In the genomic region with DNA sequence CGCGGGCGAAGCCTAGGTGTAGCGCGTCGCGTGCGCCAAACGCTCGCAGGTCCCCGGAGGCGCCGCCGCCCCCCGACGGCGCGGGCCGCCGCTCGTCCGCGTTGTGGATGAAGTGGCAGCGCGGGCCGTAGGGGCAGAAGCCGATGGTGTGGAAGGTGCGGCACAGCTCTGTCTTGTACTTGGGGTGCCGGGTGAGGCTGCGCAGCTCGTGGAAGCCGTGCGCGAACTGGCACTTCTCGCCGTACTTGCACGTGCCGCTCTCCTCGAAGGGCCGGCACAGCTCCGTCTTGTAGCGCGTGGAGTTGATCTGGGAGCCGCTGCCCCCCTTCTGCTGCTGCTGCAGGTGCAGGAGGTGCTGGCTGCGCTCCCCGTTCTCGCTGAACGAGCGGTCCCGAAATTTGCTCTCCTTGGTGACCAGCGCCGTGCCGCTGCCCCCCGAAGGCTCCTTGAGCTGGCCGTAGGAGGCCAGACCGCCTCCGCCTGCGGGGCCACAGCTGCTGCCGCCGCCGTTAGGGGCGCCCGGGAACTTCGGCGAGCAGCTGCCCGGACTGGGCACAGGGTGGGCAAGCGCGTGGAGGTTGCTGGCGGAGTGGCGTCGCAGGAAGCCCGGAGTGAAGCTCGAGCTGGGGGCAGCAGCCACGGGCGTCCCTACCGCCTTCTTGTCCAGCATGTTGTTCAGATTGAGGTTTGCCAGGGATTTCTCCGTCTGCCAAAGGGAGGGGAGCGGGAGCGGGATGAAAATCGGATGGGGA, we compare ENCODE assay signal across 8 mouse cellular contexts. TPM values are rescaled to one million over a fixed set of nuclear protein-coding genes. Genes with fewer than 3 reads are reported as not detected.
DNase-seq lines count a peak whose midpoint lies in the region; ATAC-seq and TF ChIP-seq lines count a peak whose summit lies in the region.

No protein-coding gene starts in this region.

- TF ChIP-seq EP300 in lung, postnatal 0 days (IDR thresholded peaks at IDR 0.05), result no peak

- under 1% methylated on average over 79 of the region's 80 CpGs for WGBS in kidney, embryonic 14.5 days
- WGBS in lung, postnatal 0 days, result under 1% methylated on average over 59 of the region's 80 CpGs
- WGBS in small intestine, adult 2 months, result under 1% methylated on average over 80 of the region's 80 CpGs

- no peak for TF ChIP-seq CTCF in cortical plate, adult 2 months (IDR thresholded peaks at IDR 0.05; ENCODE audit: extremely low read depth, insufficient read depth, low read length)
- TF ChIP-seq CTCF in lung, postnatal 0 days (IDR thresholded peaks at IDR 0.05), result peak; percentile 53
- TF ChIP-seq CTCF in small intestine, adult 2 months (IDR thresholded peaks at IDR 0.05; ENCODE audit: extremely low read depth, insufficient read length, insufficient replicate concordance, low read depth, low read length), result no peak

- peaks cover 26% of the 10 kb centered on the region for H3K36me3 ChIP-seq in kidney, embryonic 14.5 days (ENCODE audit: control insufficient read depth, insufficient read depth, low read length)
- no peaks in the 10 kb centered on the region for H3K36me3 ChIP-seq in lung, postnatal 0 days (ENCODE audit: insufficient read depth, low read length)
- H3K36me3 ChIP-seq in small intestine, adult 2 months (ENCODE audit: control insufficient read depth, insufficient read depth, low read length), result peaks cover 22% of the 10 kb centered on the region

- peak overlapping the region; percentile 77 for H3K4me3 ChIP-seq in cortical plate, adult 2 months (ENCODE audit: insufficient read depth, low read length)
- peak overlapping the region; percentile 72 for H3K4me3 ChIP-seq in kidney, embryonic 14.5 days (ENCODE audit: low read length)
- peak overlapping the region; percentile 82 for H3K4me3 ChIP-seq in lung, postnatal 0 days (ENCODE audit: low read depth, low read length)
- peak overlapping the region; percentile 94 for H3K4me3 ChIP-seq in small intestine, adult 2 months (ENCODE audit: low read depth, low read length)

- peak overlapping the region; percentile 85 for H3K4me2 ChIP-seq in kidney, embryonic 14.5 days (replicated peaks; ENCODE audit: low read depth, low read length)
- H3K4me2 ChIP-seq in lung, postnatal 0 days (replicated peaks; ENCODE audit: low read depth, low read length), result peak overlapping the region; percentile 88

- DNase-seq in layer of hippocampus, adult 9-11 months, result peak; percentile 33
- DNase-seq in layer of hippocampus, postnatal 25 days (ENCODE audit: extremely low spot score in 1 of 2, low spot score in 1 of 2), result no peak
- peak; percentile 52 for DNase-seq in heart, adult 8-10 months (ENCODE audit: low spot score)
- DNase-seq in lung, postnatal 0 days (ENCODE audit: low spot score), result peak; percentile 65

- ATAC-seq in kidney, embryonic 14.5 days (ENCODE audit: low FRiP score, low TSS enrichment), result no peak
- ATAC-seq in lung, postnatal 0 days, result no peak
- ATAC-seq in granulocyte monocyte progenitor cell, adult 5-6 weeks (replicated peaks; ENCODE audit: poor library complexity, severe bottlenecking), result no peak

- no peaks in the 10 kb centered on the region for H3K9me3 ChIP-seq in kidney, embryonic 14.5 days (ENCODE audit: control insufficient read depth, low read length)
- no peaks in the 10 kb centered on the region for H3K9me3 ChIP-seq in lung, postnatal 0 days (ENCODE audit: low read length)

- H3K27ac ChIP-seq in cortical plate, adult 2 months (ENCODE audit: insufficient read depth, low read length), result peak overlapping the region; percentile 94
- H3K27ac ChIP-seq in kidney, embryonic 14.5 days (ENCODE audit: low read depth, low read length), result peak overlapping the region; percentile 98
- peak overlapping the region; percentile 92 for H3K27ac ChIP-seq in lung, postnatal 0 days (ENCODE audit: low read length)
- peak overlapping the region; percentile 91 for H3K27ac ChIP-seq in small intestine, adult 2 months (ENCODE audit: insufficient read depth, low read depth, low read length)

- H3K4me1 ChIP-seq in cortical plate, adult 2 months (ENCODE audit: control insufficient read depth, insufficient read depth, low read length), result no peaks in the 10 kb centered on the region
- peaks cover 37% of the 10 kb centered on the region for H3K4me1 ChIP-seq in kidney, embryonic 14.5 days (ENCODE audit: control insufficient read depth, insufficient read depth, low read length)
- H3K4me1 ChIP-seq in lung, postnatal 0 days (ENCODE audit: insufficient read depth, low read depth, low read length), result peaks cover 17% of the 10 kb centered on the region
- H3K4me1 ChIP-seq in small intestine, adult 2 months (ENCODE audit: control insufficient read depth, insufficient read depth, insufficient read length, low read length), result peaks cover 24% of the 10 kb centered on the region

- no peak for TF ChIP-seq POLR2A in cortical plate, adult 2 months (IDR thresholded peaks at IDR 0.05; ENCODE audit: extremely low read depth, insufficient read depth, low read length)
- 0 out of 2 replicates have a peak, but pooled peaks have one; percentile 7 for TF ChIP-seq POLR2A in small intestine, adult 2 months (IDR thresholded peaks at IDR 0.05; ENCODE audit: low read depth, low read length)

- H3K27me3 ChIP-seq in kidney, embryonic 14.5 days (ENCODE audit: control insufficient read depth, insufficient read depth, low read length), result no peaks in the 10 kb centered on the region
- no peaks in the 10 kb centered on the region for H3K27me3 ChIP-seq in lung, postnatal 0 days (replicated peaks; ENCODE audit: insufficient read depth, low read length)
- no peaks in the 10 kb centered on the region for H3K27me3 ChIP-seq in small intestine, adult 2 months (ENCODE audit: control insufficient read depth, insufficient read depth, low read length)

- H3K9ac ChIP-seq in kidney, embryonic 14.5 days (ENCODE audit: low read depth, low read length), result peak overlapping the region; percentile 98
- peak overlapping the region; percentile 80 for H3K9ac ChIP-seq in lung, postnatal 0 days (replicated peaks; ENCODE audit: low read depth)

RNA-seq across cellular contexts. Expression of a gene that starts 1.1 kb away (rescaled TPM):
- 10 to 100 TPM; 26.6 to 28.7 TPM for total RNA-seq in layer of hippocampus, postnatal 25 days (2021)
- polyA plus RNA-seq in cortical plate, adult 2 months (2012; rRNA removed), result 18.8 and 18.9 TPM in 2 replicates
- total RNA-seq in heart, adult 8-10 months (2022), result 10 to 100 TPM; 23.5 to 25.4 (median 24.4) TPM
- polyA plus RNA-seq in kidney, embryonic 14.5 days (2014; fragmentation: Nextera tagmentation; extraction: Ambion mirVana), result 22.5 and 24.3 TPM in 2 replicates
- polyA plus RNA-seq in lung, postnatal 0 days (2015; fragmentation: Nextera tagmentation; extraction: Ambion mirVana), result 15.6 and 17.5 TPM in 2 replicates
- polyA plus RNA-seq in small intestine, adult 2 months (2012; rRNA removed), result 124 and 220 TPM in 2 replicates
- 199 TPM in 2 replicates for total RNA-seq in granulocyte monocyte progenitor cell, adult 5-6 weeks (2014; fragmentation: Nextera tagmentation)
- total RNA-seq in granulocyte monocyte progenitor cell, adult 5-6 weeks (2017), result 91.5 and 99.4 TPM in 2 replicates

Comparison
In these comparisons a context has a peak if more than half of its experiments do, and no peak if none do; other contexts are left out.
1. DNase-seq: peak in layer of hippocampus, adult 9-11 months (single experiment), heart, adult 8-10 months (single experiment) and lung, postnatal 0 days (single experiment); none in layer of hippocampus, postnatal 25 days (0 of 2).
2. Peak in every context shown above with its lines, with median percentiles within 50 percentile points of each other: H3K27ac ChIP-seq and H3K4me3 ChIP-seq.